Mouse (Mus musculus): ENCODE measurements around the gene Srp68.
A peak's percentile ranks its signal among the peaks of the same experiment; 100 is the strongest.

Srp68 gene

DNA sequence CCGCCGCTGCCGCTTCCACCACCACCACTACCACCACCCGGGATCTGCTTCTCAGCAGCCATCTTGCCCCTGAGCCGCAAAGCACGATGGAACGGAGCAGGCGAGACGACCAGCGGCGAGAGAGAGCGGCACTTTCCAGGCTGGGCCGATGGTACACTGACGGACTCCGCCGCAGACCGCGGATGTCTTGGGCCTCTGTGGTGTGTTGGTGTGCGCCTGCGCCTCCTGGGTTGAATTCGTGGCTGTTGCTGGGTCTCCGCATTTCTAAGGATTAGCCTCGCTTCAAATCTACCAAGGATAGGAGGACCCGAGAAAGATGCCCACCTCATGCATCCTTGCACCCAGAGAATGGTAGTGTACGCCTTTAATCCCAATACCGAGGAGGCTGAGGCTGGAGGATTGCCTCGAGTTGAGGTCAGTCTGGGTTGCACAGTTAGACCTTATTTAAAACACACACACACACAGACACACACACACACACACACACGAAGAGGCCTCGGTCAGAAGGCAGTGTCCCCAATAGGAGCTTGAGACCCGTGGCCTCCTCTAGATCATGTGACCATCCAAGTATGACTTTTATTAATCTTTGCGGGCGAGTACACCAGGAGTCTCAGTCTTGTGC, at the start of gene Srp68:
TSS of gene Srp68 (minus strand) at position 173 of the 622 bp plus-strand sequence.
- peak; percentile 76 for DNase-seq (ENCODE audit: low spot score)

DNA sequence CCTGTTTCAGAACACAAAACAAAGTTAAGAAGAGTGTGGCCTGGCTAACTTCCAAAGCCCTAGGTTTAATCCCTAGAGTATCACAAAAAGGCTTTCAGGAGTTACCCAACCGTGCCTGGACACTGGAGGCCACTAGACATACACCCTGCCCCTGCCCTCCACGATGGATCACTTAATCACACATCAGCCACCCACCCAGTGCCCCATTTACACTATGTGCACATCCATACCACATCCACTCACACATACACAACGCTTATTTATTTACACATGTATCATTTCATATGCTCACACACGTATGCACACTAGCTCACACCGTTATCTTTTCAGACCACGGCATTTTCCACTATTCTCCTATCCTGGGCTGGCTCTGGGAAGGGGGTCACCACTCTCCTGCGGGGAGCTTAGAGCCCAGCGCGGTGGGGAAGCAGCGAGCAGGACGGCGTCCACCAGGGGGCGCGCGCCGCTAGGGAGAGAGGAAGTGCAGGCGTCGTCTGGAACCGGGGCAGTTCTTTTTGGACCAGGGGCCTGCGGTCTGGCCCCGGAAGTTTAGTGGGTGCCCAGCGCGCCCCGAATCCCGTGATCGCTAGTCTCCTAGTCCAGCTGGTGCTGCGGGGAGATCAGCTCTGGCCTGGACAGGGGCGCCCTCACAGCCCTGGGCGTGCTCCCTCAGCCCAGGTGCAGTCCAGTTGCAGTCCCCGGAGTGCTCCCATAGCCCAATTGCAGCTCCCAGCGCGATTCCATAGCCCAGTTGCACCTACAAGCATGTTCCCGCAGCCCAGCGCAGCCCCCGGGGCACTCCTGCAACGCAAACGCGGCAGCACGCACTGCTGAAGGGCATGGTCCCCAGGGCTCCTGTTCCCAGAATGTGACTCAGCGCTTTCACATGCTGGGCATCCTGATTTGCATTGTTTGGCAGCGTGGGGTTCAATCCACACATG, 45.0 kb upstream of the Srp68 start:
- peak; percentile 78 for DNase-seq (ENCODE audit: low spot score)

DNA sequence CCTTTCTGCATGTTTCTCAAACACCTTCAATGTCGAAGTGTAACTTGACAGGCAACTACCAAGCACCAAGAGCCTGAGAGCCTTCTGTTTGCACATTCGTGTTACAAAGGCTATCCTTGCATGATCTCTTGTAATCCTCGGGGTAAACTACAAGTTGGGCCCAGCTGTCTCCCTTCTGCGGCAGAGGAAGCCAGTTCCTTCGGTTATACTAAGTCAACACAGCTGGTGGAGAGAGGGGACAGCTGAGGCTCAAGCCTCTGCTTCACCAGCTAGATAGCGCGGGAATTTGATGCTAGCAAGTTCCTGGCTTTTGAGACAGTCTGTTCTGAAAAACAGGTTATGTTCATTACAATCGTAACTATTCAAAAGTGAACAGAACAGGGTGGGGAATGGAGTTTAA, 38.3 kb upstream of the Srp68 start:
- no peak for DNase-seq (ENCODE audit: low spot score)

- no peak for DNase-seq (ENCODE audit: low spot score)
These were observed 37.2 kb upstream of the Srp68 start for GRCm38 (mm10) chr11:116311169-116311568.

DNA sequence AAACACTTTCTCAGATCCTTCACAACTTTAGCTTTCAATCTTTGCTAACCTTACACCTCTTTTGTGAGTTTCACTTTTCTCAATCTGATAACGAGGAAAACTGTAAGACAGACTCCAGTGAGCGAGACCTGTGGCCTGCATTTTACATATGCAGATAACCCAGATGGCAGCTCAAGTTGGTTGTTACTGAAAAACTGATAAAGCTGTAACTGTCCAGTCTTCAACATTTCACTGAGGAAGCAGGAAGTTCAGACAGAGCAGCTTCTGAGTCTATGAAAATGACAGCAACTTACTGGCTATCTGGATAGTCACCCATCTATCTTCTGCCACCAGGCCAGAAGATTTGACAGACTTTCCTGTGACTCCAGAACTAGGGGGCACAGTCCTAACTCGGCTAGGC, 35.6 kb upstream of the Srp68 start:
- no peak for DNase-seq (ENCODE audit: low spot score)

DNA sequence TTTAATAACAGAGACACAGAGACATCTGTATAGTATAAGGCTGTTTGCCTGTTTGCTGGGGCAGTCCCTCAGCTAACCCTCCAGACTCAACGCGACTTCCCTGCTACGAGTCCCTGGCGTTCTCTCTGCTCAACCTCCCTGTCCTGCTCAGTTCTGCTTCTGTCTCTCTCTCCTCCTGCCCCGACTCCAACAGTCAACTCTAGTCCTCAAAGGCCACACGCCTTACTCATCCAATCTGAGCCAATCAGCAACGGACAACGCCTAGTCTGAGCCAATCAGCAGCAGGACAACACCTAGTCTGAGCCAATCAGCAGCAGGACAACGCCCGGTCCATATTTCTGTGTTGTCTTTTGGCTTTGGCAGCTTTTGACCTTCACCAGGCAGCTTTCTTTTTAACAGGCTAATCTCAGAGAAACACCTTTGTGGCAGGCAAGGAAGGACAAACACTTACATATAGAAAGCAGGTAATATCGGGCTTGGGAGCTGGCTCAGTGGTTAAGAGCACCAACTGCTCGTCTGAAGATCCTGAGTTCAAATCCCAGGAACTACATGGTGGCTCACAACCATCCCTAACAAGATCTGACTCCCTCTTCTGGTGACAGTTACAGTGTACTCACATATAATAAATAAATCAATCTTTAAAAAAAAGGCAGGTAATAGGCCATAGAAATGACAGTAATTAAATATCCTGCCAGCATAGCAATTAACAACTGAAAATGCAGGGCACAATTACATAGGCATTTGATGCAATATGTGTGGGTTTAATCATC, 33.9 kb upstream of the Srp68 start:
- DNase-seq (ENCODE audit: low spot score) = no peak

GRCm38 (mm10) chr11:116307019-116307725, 33.2 kb upstream of the Srp68 start, which contains the start of gene Exoc7:
Exoc7 (minus strand) TSS chr11:116307233.
- no peak for DNase-seq (ENCODE audit: low spot score)

GRCm38 (mm10) chr11:116306126-116306982, 32.3 kb upstream of the Srp68 start:
- DNase-seq (ENCODE audit: low spot score) = peak; percentile 64

- no peak for DNase-seq (ENCODE audit: low spot score)
These were observed 31.4 kb upstream of the Srp68 start for GRCm38 (mm10) chr11:116305423-116305822.

DNA sequence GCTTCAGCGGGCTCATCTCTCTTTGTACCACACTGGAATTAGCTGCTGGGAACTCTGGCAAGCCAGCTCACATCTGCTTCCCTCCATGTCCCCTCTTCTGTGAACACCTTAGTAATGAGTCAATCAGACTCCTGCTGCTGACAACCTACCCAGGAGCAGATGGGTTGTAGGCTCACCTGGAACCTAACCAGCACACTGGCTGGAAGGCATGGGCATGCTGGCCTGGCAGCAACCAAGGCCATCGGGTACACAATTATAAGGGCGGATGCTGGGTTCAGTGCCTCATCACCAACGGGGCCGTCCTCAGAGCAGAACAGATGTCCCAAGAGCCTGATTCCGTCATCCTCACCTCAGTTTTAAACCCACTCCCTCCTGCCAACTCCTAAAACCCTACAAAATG, 24.6 kb upstream of the Srp68 start:
- no peak for DNase-seq (ENCODE audit: low spot score)

DNA sequence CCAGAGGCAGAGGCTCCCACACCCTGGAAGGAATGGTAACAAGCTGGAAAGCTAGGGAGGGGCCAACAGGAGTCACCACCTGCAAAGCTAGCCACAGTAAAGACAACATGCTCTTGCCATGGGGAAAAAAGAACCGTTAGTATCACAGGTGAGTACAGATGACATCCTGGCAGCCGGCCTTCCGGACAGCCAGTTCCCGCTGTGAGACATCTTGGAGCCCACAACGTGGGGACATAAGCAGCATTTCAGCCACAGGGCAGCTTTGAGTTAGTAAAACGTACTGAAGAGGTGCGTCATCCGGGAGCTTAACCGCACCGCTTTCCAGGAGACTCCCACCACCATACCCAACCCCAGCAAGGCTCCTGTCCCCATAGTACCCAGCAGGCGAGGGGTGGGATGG, 24.2 kb upstream of the Srp68 start:
- DNase-seq (ENCODE audit: low spot score) = no peak

- no peak for DNase-seq (ENCODE audit: low spot score)
These were observed 23.0 kb upstream of the Srp68 start for GRCm38 (mm10) chr11:116297017-116297416.

- DNase-seq (ENCODE audit: low spot score) = no peak
These were observed 22.2 kb upstream of the Srp68 start for GRCm38 (mm10) chr11:116296191-116296734.

- DNase-seq (ENCODE audit: low spot score) = no peak
These were observed 20.3 kb upstream of the Srp68 start for GRCm38 (mm10) chr11:116294319-116294718.

- DNase-seq (ENCODE audit: low spot score) = no peak
These were observed 19.6 kb upstream of the Srp68 start for GRCm38 (mm10) chr11:116293538-116294137.

- no peak for DNase-seq (ENCODE audit: low spot score)
These were observed 18.4 kb upstream of the Srp68 start for GRCm38 (mm10) chr11:116292401-116292800.

GRCm38 (mm10) chr11:116290556-116290955, 16.5 kb upstream of the Srp68 start:
- DNase-seq (ENCODE audit: low spot score) = no peak

GRCm38 (mm10) chr11:116287351-116287750, 13.3 kb upstream of the Srp68 start:
- DNase-seq (ENCODE audit: low spot score) = no peak

- no peak for DNase-seq (ENCODE audit: low spot score)
These were observed 11.8 kb upstream of the Srp68 start for GRCm38 (mm10) chr11:116285770-116286191.

- no peak for DNase-seq (ENCODE audit: low spot score)
These were observed 10.0 kb upstream of the Srp68 start for GRCm38 (mm10) chr11:116283982-116284381.

Measured in spleen, adult 12 weeks (tissue).